Mouse (Mus musculus) 3134 (cell line): ENCODE results near the gene Inhbe.

Experiments used
- DNase-seq: peaks from one replicate; pipeline ENCODE4 v3.0.0-alpha.2; 2011; ENCODE audit warnings: low spot score; ENCODE audit not compliant: insufficient read length; ENCODE audit errors: extremely low read depth

Inhbe gene

DNA sequence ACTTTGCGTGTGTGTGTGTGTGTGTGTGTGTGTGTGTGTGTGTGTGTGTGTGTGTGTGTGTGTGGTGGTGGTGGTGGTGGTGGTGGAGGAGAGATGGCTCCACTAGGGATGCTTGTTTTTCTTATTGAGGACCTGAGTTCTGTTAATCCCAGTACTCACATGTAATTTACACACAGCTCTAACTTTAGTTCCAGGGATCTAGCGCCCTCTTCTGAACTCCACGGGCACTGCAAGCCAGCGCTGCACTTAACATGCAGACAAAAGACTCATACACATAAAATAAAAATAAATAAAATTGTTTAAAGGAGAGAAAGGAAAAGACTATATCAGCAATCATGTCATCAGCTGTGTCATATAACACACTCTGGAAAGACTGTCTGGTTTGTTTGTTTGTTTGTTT is 5.3 kb downstream of the Inhbe start:
- DNase-seq, result no peak

DNA sequence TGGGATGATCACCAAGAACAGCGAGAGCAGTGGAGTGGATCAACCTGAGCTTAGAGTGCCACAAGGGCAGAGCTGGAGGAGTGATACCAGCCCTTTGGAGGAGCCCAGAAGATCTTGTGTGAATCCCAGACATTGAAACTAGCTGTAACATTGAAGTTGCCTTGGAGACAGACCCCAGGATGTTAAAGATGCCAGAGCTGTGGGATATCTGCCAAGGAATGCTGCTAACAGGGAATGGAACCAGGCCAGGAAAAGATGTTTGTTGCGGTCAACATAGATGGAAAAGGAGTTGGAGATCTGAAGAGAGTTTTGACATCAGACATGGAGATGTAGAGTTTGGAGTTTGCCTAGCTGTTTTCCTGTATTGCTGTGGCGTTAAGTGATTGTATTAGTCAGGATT is 8.0 kb downstream of the Inhbe start:
- DNase-seq, result no peak

DNA sequence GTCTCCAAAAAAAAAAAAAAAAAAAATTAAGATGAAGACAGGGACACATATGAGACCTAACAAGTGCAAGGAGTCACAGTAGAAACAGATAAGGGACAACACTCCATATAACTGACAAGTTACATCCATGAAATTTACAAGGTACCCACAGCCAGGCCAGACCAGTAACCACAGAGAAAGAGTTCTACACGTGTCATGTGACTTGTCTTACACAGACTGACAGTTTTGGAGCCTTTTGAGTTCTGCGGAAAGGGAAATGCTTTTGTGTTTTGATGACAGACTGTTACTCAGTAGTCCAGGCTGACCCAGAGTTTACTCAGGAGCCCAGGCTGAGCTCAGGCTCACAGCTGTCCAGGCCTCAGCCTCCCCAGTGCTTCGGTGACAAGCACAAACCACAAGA is 11.2 kb downstream of the Inhbe start:
- no peak for DNase-seq

DNA sequence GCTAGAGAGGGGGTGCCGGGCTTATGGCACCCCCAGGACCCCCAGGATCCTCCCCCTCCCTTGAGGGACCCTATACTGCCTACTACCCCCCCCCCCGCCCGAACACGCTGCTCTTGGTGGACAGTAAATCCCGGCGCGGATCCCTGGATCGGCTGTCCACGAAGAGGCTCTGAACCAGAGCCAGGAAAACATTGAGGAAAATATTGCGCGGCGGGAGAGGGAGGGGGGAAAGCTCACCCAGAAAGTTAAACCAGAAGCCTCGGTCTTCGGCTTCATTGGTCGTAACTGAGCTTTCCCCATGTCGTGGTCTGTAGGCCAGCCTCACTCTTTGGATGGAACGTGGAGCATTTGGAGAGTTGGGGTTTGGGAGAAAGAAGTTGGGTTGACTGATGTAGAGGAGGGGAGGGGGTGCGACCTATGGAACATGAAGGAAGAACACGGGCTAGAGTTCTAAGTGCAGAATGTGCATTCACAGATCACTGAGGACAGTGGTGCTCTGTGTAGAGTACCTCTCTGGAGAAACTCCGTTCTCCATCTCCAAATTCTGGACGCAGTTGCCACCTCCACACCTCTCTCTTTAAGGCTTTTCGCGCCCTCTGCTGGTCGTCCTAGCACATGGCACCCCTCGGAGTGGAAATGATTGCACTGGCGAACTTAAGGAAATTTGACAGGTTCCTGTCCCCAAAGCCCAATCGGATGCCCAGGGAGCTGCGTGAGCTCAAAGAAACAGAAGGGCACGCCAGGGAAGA is 12.1 kb downstream of the Inhbe start, which contains the start of gene Gli1:
Gene Gli1 (minus strand): TSS at position 84 of the 749 bp plus-strand sequence.
- DNase-seq, result peak; percentile 74

DNA sequence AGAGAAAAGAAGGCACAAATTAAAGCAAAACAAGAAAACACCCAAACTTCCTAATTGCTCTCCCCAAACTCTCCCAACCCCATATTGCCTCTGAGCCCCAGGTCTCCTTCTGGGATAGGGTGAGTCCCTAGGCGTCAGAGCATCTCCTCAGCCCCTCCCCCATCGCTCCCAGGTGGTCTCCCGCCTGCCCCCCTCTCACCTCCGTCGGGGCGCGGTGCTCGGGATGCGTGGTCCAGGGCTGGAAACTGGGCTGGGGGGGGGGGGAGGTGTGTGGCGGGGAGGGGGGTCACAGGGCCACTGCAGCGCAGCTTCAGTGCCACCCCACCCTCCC is 12.9 kb downstream of the Inhbe start:
- no peak for DNase-seq

DNA sequence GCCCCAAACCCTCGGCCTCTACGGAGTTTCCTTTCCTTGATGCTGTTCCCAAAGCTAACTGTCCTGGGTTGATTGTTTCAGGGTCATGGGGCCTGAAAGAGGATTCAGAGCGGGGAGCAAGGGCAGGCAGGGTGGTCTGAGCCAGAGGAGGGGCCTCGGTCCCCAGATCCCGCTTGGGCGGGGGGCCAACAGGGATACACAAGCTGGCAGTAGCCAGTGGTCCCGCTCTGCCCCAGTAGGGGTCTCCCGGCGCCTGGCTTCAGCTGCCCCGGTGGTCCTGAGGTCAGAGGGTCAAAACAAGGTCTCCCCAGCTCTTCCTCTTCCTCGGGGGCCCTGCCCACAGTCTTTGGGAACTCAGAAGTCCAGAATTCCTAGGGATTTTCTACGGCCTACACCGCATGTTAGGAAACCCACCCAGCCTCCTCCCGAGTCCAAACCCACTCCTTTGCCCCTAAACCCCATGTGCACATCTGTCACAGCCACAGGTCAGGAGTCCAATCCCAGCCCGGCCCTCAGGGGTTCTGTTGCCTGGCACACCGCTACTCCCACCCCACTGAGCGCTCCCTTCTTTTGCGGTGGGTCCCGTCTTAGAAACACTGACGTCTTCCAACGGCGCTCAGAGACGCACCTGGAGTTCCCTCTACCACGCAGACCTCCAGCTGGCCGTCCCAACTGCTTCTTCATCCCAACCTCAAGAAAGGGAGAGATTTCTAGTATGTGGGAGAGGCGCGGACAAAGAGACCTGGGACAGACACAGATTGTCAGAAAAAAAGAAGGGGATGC is 13.4 kb downstream of the Inhbe start:
- DNase-seq, result no peak

DNA sequence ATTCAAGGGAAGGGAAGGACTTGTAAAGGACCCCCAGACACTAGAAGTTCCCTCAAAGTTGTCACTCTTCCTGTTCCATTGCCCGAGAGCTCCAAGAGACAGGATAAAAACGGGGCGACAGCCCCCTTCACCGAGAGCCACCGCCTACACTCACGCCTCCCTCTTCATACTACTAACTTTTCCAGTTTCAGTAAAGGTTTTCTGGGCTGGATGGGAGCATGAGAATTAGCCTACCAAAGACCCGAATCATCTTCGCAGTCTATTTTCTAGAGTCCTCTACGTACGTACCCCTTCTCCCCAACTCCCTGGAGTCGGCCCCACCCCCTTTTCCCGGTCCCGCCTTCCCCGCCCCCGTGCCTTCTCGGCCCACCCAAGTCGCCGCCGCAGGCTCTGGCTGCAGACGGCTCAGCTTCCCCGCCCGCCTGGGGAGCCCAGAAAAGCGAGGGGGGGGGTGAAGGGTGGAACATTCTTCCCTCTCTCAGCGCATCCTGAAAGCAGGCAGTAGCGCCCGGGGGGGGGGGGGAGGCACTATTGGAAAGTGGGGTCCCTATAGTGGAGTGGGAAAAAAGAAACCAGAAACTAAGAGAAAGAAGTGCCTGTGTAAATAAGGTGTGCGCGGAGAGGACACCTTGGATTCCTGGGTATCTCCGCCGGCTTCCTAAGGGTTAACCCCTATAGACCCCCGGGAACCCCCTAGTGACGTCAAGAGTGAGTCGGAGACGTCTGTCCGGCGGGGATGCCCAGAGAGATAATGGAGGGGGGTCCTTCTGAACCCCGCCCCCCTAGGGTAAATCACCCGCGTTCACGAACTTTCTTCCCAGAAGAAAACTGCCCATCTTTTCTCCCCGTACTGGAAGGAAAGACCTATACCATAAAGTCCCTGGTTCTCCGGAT is 14.3 kb downstream of the Inhbe start:
- peak; percentile 85 for DNase-seq

DNA sequence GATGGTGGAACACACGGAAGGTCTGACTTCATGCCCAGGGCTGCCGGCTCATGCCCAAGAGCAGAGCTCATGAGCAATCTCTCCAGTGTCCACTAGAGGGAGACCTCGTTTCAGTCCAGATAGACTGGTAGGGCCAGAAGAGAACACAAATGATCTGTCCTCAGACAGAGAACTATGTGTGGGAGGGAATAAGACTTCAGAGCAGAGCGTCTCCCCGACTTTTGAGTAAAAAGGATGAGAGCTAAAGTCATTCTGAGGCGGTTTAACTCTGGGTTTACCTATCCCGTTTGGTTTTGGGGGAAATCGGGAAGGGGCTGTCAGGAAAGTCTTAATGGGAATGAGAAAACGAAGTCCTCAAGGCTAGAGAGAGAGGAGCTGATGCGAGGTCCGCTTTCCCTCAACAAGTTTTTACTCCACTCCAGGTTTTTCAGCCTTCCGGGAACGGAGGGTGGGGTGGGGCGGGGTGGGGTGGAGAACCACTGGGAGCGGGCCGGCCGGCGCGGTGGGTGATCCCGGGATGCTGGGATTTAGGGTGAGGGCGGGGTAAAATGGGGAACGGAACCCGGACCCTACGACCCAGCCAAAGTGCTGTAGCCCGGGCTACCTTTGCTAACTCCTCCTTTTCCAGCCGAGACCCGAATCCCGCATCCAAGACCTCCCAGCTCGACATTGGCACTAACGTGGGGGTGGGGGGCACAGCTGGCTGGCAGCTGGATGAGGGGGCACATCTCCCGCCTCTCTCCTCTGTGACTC is 15.1 kb downstream of the Inhbe start:
- DNase-seq, result peak; percentile 80

DNA sequence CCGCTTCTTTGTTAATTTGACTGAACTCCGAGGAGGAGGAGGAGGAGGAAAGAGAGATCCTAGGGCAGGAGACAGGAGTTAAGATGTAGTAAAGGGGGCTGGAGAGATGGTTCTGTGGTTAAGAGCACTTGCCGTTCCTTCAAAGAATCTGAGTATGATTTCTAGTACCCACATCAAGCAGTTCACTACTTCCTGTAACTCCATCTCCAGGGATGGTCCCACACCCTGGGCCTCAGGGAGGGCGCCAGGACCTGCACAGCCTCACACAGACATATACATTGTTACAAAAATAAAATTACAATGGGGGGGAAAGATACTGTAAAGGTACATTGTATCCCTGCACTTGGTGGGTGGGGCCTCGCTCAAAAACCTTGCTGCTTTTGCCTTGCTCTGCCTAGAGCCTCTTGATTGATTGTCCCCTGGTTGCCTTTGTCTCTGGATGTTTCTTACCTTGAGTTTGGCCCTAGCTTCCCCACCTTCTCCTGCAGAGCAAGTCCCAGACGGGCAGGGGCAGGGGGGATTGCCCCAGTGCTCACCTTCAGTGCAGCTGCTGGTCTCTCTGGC is 16.6 kb downstream of the Inhbe start:
- DNase-seq, result no peak

DNA sequence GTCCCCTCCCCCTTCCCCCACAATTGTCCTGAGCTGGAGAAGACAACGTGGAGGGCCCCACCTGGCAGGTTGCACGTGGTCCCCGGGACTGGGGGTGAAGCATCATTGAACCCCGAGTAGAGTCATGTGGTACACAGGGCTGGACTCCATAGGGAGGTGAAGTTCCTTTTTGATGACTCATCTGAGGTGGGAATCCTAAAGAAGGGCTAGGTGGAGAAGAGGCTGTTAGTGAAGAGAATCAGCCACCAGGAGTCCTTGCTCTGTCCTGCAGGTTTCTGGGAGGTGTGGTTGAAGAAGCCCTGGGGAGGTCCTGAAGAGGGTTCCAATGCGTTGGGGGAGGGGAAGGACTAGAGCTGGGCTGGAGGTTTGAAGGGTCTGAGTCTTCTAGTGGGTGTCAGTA is 17.3 kb downstream of the Inhbe start:
- DNase-seq, result no peak

DNA sequence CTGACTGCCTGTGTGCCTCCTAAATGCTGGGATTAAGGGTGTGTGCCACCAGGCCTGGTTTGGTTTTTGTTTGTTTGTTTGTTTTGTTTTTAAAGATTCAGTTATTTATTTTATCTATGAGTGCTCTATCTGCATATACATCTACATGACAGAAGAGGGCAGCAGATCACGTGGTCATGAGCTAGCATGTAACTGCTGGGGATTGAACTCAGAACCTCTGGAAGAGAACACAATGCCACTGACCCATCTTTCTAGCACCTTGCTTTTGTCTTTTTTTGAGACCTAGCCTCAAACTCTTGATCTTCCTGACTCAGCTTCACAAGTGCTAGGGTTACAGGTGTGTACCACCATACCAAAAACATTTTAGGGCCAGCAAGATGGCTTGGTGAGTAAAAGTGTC is 18.9 kb downstream of the Inhbe start:
- no peak for DNase-seq

DNA sequence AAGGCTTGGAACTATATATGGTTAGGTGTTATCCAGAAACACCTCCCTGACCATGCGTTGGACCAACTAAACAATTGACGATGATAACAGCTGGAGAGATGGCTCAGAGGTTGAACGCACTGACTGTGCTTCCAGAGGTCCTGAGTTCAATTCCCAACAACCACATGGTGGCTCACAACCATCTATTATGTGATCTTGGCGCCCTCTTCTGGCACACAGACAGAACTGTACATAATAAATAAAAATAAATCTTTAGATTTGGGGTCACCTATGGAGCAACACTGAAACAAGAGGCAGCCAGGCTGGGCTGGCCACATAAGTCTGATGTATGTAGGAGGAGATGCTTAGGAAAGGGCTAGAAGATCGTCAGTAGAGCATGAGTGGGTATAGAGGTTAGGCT is 21.1 kb downstream of the Inhbe start:
- DNase-seq, result no peak

DNA sequence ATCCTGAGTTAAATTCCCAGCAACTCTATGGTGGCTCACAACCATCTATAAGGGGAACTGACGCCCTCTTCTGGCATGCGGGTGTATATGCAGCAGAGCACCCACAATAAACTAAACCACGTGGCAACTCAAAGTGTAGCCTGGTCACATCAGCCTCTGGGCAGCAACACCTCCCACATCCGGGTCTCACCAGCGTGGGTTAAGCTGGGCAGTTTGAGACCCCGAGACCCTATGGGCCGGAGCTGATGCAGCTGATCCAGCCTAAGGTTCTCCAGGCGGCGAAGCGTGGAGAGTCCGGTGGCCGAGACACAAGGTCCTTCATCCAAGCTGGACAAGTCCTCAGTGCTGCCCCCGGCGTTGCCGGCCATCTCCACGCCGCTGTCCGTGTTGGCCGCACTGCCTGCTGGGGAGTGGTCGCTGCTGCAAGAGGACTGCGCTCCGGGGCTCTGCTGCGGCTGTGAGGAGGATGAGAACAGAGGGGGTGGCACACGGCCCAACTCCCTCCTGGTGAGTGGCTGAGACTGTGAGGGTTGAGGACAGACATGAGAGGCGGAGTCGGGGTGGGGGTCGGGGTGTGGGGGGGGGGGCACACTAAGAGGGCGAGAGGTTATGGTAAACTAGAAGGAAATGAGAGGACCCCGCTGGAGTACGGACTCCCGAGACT is 21.9 kb downstream of the Inhbe start:
- no peak for DNase-seq

DNA sequence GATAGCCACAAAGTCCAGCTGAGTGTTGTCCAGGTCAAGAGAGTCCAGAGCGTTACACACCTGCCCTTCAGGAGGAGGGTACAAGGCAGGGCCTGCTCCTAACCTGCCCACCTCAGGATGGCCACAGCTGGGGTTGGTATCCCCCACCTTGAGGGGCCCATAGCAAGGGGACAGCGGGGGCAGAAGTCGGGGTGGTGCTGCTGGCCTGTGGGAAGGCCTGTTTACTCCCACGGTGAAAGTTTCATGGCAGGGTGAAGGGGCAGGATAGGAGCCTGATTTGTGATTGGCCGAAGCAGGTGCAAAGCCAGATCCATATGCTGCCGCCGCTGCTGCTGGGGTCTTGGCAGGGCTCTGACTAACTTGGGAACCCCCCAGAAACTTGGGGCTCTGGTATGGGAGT is 24.0 kb downstream of the Inhbe start:
- DNase-seq, result no peak

DNA sequence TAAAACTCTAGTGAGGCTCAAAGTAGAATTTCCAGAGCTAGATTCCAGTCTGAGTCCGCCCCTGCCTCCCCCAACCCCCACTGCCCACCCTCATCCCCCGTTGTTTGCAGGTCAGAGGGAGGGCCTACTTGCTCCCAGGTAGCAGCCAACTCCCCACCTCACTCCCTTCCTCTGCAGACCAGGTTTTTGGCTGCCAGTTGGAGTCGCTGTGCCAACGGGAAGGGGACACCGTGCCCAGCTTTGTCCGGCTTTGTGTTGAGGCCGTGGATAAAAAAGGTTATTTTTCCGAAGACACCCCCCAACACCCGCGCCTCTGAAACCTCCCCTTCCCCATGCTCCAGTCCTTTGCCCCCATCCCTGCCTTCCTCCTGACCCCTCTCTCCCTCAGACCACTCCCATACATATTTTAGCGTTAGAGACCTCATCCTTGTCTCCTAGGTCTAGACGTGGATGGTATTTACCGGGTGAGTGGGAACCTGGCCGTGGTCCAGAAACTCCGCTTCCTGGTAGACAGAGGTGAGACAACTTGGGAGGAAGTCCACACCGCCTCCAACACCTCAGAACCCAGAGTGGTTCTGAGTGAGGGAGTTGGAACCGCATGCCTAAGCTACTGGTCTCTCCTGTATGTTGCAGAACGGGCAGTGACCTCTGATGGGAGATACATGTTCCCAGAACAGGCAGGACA is 26.6 kb downstream of the Inhbe start:
- DNase-seq, result no peak

DNA sequence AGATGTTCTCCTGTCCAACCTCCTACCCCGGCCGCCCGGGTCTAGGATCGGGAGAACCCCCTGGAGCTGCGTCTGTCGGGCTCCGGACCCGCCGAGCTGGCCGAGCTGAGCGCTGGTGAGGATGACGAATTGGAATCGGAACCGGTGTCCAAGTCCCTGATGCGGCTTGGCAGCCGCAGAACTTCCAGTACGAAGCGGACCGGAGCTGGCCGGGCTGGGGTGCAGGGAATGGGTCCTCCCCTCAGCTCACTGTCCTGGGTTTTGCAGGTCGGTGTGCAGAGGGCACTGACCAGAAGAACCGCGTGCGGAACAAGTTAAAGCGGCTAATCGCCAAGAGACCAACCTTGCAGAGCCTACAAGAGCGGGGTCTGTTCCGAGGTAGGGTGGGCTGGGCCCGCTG is 27.4 kb downstream of the Inhbe start:
- DNase-seq, result no peak

DNA sequence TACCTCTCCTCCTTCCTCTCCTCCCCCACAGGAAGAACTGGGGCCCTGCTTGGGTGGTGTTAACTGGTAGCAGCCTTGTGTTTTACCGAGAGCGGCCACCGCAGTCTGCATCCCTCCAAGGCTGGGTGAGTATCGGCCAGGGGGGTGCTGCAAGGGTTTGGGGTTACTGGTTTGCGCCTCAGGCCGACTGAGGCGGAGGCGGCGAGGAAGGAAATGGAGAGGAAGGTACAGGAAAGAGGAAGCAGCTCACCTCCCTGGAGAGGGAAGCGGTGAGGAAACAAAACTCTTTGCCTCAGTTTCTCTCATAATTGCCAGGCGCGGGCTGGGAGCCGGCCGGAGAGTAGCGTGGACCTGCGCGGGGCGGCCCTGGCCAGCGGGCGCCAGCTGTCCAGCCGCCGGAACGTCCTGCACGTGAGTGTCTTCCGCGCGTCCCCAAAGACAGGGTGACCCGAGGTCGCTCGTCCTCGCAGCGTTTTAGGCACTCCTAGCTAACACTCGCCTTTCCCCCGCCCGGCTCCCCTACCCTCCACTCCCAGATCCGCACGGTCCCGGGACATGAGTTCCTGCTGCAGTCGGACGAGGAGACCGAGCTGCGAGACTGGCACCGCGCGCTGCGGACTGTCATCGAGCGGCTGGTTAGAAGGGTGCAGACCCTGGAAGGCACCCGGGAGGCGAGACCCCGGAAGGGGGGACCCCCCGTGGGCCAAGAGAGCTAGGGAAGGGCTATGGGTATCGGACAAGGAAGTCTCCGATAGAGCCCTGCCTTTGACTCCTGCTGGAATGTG is 28.0 kb downstream of the Inhbe start:
- no peak for DNase-seq

DNA sequence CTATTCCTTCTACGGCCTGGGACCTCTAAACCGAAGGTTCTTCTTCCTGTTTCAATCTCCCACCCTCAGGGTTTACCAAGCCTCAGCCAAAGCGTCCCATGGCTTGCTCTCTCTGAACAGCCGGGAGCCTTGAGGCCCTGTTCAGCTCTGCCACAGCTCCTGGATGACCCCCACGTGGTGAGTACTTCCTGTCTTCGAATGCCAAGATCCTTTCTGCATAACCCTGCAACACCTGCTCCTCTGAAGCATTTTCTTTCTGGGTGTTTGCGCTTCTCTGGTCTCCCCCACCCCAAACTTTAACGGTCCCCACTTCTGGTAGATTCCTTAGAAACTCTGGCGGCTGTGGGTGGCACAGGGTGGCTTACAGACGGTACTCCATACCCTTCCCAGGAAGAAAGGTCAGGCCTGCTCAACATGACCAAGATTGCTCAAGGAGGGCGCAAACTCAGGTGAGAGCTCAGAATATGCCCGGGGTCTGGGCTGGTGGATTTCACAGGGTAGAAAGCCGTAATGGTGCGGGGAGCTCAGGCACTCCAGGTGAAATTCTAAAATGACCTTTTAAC is 28.7 kb downstream of the Inhbe start:
- no peak for DNase-seq
